Mouse (Mus musculus): ENCODE measurements at regions not wholly inside any gene's neighbourhood (a gene's known extent, or its start where the extent isn't known, plus 50 kb on each side); places are given as distances from the start of the nearest gene placed in this dataset.

GRCm38 (mm10) chr8:93643471-93644215 is 108.0 kb upstream of the Ces5a start:
- TF ChIP-seq CTCF (IDR thresholded peaks at IDR 0.05) (no peak), EP300 (IDR thresholded peaks at IDR 0.05) (no peak)
